Mouse (Mus musculus) gastrocnemius, postnatal 14 days (tissue): ENCODE measurements around the gene Gm9045. TPM values are rescaled to one million over a fixed set of nuclear protein-coding genes. Genes with fewer than 3 reads are reported as not detected.
"Not testable (repeated sequence)": the region's sequence is repeated elsewhere in the genome, so short reads cannot be mapped to it uniquely, and the experiment has no call there.

Experiments
- DNase-seq: peaks from one replicate; pipeline ENCODE4 v3.0.0; 2021; ENCODE audit warnings: mixed read lengths
- intact Hi-C: fragments of 180-260 bp; cut with DNase I; formaldehyde crosslinking; loops from one replicate; pipeline ENCODE4 v1.15.1; 2025; ENCODE audit warnings: low total_unique reads
- long read RNA-seq, 2 experiments: library from polyadenylated mRNA; stranded (forward); transcript quantifications; one replicate each; pipeline ENCODE4 v2.0.0; 2021
- total RNA-seq, 2 experiments: library from RNA; stranded (reverse); gene quantifications; 2 replicates each; pipeline ENCODE4 v1.2.3; 2021

The Gm9045 gene
- not detected for total RNA-seq
- long read RNA-seq, experiment 1: 0 reads
- long read RNA-seq, experiment 2: 0 reads

- DNase-seq, intact Hi-C loops: not testable (repeated sequence)
Observed at GRCm38 (mm10) chr10:118337731-118338130, at the start of gene Gm9045. Gene Gm9045 (minus strand): TSS chr10:118337831.

GRCm38 (mm10) chr10:118370443-118370842 lies 32.8 kb upstream of the Gm9045 start:
- DNase-seq: peak; percentile 77
- intact Hi-C loops: no loop called here

GRCm38 (mm10) chr10:118369518-118369917 lies 31.9 kb upstream of the Gm9045 start:
- no peak for DNase-seq
- intact Hi-C loops: loop anchor here (2.0 kb wide), 1 partner anchor 211 kb away; no protein-coding TSS in a partner anchor

GRCm38 (mm10) chr10:118354005-118354404 lies 16.4 kb upstream of the Gm9045 start, which contains the start of gene Gm9049:
Gene Gm9049 (minus strand): TSS chr10:118354105.
- intact Hi-C loops, DNase-seq: not testable (repeated sequence)

- intact Hi-C loops: not testable (repeated sequence)
Observed at GRCm38 (mm10) chr10:118348579-118348978, 10.9 kb upstream of the Gm9045 start, which contains the start of gene Gm9048. Gene Gm9048 (minus strand): TSS chr10:118348679.

GRCm38 (mm10) chr10:118343155-118343554 lies 5.5 kb upstream of the Gm9045 start, which contains the start of gene Gm9046:
Gene Gm9046 (minus strand): TSS chr10:118343255.
- DNase-seq, intact Hi-C loops: not testable (repeated sequence)

More at GRCm38 (mm10) chr10:118348579-118348978, 10.9 kb upstream of the Gm9045 start, which contains the start of gene Gm9048:
- not testable (repeated sequence) for DNase-seq

- DNase-seq, intact Hi-C loops: not testable (repeated sequence)
Observed at GRCm38 (mm10) chr10:118332308-118332707, 5.3 kb downstream of the Gm9045 start, which contains the start of gene Gm9044. Gene Gm9044 (minus strand): TSS chr10:118332408.

- intact Hi-C loops, DNase-seq: not testable (repeated sequence)
Observed at GRCm38 (mm10) chr10:118326869-118327268, 10.8 kb downstream of the Gm9045 start, which contains the start of gene Gm9040. Gene Gm9040 (minus strand): TSS chr10:118326969.

DNA sequence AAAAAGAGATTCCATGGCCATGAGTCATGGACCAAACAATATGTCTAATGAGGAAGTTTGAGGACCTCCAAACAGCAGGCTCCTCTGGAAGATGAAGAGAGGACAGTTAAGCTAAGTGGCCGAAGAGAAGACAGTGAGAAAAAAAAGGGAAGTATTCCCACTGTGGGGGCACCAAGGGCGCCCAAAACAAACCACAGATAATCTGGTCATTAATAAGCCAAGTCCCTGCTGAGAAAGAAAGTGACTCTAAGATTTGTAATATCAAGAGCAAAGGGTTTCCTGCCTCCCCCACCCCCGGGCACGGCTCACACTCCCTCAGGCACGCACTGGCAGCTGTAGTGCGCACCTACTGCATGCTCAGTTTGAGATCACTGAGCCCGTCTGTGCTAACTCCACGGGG lies 18.6 kb downstream of the Gm9045 start:
- no peak for DNase-seq
- intact Hi-C loops: no loop called here

DNA sequence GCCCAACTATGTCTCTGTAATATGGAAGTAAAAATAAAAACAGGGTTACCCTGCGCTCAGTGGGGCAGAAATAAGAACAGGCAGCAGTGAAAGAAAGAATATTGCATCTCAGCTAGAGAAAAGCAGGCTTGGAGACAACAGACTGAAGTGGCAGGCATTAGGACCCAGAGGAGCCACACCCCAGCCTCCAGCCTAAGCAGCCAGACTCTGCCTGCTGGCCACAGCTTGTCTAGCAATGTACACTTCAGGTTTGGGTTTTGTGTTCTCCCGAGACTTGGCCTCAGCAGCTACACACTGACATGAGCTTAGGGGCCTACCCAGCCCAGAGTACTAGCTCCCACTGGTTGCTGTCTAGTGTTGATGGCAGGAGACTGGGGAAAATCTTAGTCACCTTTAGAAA lies 35.5 kb downstream of the Gm9045 start:
- intact Hi-C loops, DNase-seq: not testable (repeated sequence)

- intact Hi-C loops: no loop called here
- no peak for DNase-seq
Observed at GRCm38 (mm10) chr10:118294938-118295337, 42.7 kb downstream of the Gm9045 start, which contains the start of gene Iltifb. Gene Iltifb (minus strand): TSS chr10:118295038.

Other genes starting within 250 kb of the Gm9045 start
- 1 to 10 TPM; 1.9 to 2.8 TPM for gene Mdm1, start 196.0 kb downstream of the Gm9045 start, total RNA-seq
- gene Il22, start 132.9 kb downstream of the Gm9045 start, total RNA-seq: not detected
- gene Gm32717, start 97.1 kb downstream of the Gm9045 start, total RNA-seq: under 1 TPM; 0.38 to 0.43 TPM
- under 1 TPM; 0.38 to 0.43 TPM for gene Gm32802, start 79.1 kb downstream of the Gm9045 start, total RNA-seq
- gene Iltifb, start 42.8 kb downstream of the Gm9045 start, total RNA-seq: not detected
- not detected for gene Gm9040, start 10.9 kb downstream of the Gm9045 start, total RNA-seq
- gene Gm9044, start 5.4 kb downstream of the Gm9045 start, total RNA-seq: not detected
- not detected for gene Gm9046, start 5.4 kb upstream of the Gm9045 start, total RNA-seq
- not detected for gene Gm9048, start 10.8 kb upstream of the Gm9045 start, total RNA-seq
- not detected for gene Gm9049, start 16.3 kb upstream of the Gm9045 start, total RNA-seq
- not detected for gene Ifng, start 103.2 kb upstream of the Gm9045 start, total RNA-seq